Mouse (Mus musculus) olfactory bulb, adult 2 months (tissue): ENCODE data around the gene Hhipl2.

ENCODE experiments used
- CTCF ChIP-seq: fragments of 200-500 bp; IDR thresholded peaks from 2 replicates; pipeline ENCODE4 v1.5.1; 2012; ENCODE audit warnings: low read depth, mild to moderate bottlenecking, low read length, moderate library complexity; ENCODE audit not compliant: insufficient read depth
- POLR2A ChIP-seq: fragments of 200-500 bp; IDR thresholded peaks from 2 replicates; pipeline ENCODE4 v1.6.1; 2012; ENCODE audit warnings: mild to moderate bottlenecking, low read depth, low read length, moderate library complexity; ENCODE audit not compliant: insufficient read depth

DNA sequence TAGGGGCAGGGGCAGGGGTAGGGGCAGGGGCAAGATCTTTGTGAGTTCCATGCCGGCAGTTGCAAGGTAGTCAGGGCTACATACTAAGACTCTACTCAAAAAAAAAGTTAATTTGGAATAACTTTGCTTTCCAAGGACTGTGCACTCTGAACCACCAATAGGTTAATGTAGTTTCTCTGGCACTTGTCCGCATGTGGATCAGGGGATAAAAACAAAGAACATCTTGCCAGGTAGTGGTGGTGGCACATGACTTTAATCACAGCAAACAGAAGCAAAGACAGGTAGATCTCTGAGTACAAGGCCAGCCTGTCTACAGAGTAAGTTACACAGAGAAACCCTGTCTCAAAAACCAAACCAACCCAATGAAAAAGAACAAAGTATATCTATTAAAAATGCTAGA, 35.4 kb upstream of the Hhipl2 start:
- no peak for TF ChIP-seq CTCF
- TF ChIP-seq POLR2A, result no peak
